Mouse (Mus musculus): Measurements from ENCODE around the gene Slfn5.

- no peak for TF ChIP-seq CTCF (conservative IDR thresholded peaks at IDR 0.05 in 1 of 2, IDR thresholded peaks at IDR 0.05 in 1 of 2; ENCODE audit: low read depth in 2 of 2, low read length in 2 of 2)
- TF ChIP-seq EP300 (IDR thresholded peaks at IDR 0.05; ENCODE audit: low read length): no peak
These were observed 5.5 kb upstream of the Slfn5 start for GRCm38 (mm10) chr11:82945636-82946035.
